Mouse (Mus musculus) kidney, adult 9 months (tissue): ENCODE results near the gene Nbl1.

Experiments
- DNase-seq: peaks from one replicate; pipeline ENCODE4 v3.0.0; 2022

Gene Nbl1

GRCm38 (mm10) chr4:139096201-139096600, 3.4 kb upstream of the Nbl1 start:
- no peak for DNase-seq

- peak; percentile 72 for DNase-seq
These were observed 2.6 kb upstream of the Nbl1 start for GRCm38 (mm10) chr4:139095406-139095805.

DNA sequence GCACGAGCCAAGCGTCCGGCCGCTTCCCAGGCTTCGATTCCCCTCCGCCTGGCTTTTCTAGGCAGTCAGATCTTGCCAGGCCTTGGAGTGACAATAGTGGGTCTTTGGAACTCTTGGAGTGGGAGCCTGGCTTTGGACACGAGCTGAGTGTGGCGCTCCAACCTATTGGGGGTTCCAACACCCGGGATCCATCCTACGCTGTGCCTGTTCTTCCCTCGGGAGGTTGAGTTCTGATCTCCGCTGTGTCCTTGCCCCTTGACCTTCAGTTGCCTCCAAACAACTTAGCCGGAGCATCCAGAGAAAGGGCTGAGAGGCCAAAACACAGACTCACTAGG, 370 bp upstream of the Nbl1 start:
- no peak for DNase-seq

- no peak for DNase-seq
These were observed 1.1 kb downstream of the Nbl1 start for GRCm38 (mm10) chr4:139091478-139092355.

GRCm38 (mm10) chr4:139091066-139091465, 1.7 kb downstream of the Nbl1 start:
- DNase-seq = no peak

DNA sequence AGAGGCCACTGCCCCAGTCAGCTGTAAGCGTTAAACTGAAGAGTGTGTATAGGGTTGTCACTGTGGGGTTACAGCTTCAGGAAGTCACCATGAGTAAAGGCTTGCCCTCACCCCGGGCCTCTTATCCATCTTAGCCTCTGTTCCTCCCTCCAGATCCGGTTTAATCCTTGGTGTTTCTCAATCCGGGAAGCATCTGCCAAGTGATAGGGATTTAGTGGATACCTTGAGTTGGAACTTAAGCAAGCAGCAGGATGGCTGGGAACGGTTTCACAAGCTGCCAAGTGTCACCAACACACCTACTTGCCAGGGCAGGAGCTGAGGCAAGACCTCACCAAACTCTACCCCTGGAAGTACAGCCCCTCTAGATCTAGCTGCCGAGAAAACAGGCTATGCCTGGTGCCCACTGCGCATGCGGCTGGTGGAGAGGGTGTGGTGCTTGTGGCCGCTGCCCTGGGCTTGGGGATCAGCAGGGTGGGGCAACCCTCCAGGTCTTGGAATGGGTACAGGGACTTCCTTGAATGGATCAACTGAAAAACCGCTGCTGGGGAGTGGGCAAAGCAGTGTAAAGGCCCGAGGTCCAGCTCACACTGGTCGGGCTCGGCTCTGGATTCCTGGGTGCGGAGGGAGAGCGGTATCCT, 2.4 kb downstream of the Nbl1 start:
- DNase-seq = no peak

GRCm38 (mm10) chr4:139088982-139089671, 3.7 kb downstream of the Nbl1 start:
- DNase-seq = peak; percentile 35

DNA sequence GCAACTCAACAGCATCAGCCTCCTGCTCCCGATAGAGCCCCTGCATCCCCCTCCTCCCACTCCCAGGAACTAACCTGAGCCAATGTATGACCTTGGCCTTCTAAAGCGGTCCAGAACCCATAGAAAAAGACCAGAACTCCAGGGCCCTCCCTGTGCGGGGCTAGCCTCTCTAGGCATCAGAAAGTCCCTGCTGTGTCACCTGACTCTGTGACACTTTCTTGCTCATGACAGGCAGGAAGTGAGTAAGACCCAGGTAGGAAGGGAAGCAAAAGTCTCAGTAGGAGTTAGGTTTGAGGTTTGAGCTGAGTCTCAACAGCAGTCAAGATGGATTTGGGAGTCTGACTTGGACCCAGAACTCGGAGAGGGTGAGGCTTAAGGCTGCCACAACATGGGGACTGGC, 5.8 kb downstream of the Nbl1 start:
- no peak for DNase-seq

GRCm38 (mm10) chr4:139086037-139086436, 6.8 kb downstream of the Nbl1 start:
- peak; percentile 85 for DNase-seq

GRCm38 (mm10) chr4:139085337-139085736, 7.5 kb downstream of the Nbl1 start:
- DNase-seq = no peak

- DNase-seq = no peak
These were observed 9.8 kb downstream of the Nbl1 start for GRCm38 (mm10) chr4:139082790-139083564.

- no peak for DNase-seq
These were observed 11.4 kb downstream of the Nbl1 start for GRCm38 (mm10) chr4:139081270-139081931.

- no peak for DNase-seq
These were observed 12.5 kb downstream of the Nbl1 start for GRCm38 (mm10) chr4:139080259-139080658.

- no peak for DNase-seq
These were observed 13.4 kb downstream of the Nbl1 start for GRCm38 (mm10) chr4:139079439-139079838.

DNA sequence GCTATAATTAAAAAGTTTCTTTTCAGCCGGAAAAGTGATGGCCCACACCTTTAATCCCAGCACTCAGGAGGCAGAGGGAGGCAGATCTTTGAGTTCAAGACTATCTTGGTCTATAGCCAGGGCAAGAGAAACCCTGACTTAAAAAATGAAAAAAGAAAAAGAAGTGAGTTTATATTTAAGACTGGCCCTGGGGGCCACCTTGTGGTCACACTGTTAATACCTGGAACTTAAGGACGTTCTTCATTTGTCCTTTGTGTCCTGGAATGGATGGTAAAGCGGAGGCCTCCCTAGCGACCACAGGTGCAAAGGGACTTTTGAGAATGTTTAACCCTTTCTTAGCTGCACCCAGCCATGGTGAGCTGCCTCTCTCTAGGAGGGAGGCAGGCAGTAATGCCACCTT, 14.1 kb downstream of the Nbl1 start:
- DNase-seq = peak; percentile 35

- peak; percentile 56 for DNase-seq
These were observed 14.5 kb downstream of the Nbl1 start for GRCm38 (mm10) chr4:139078313-139078712.

GRCm38 (mm10) chr4:139075915-139076314, 16.9 kb downstream of the Nbl1 start:
- DNase-seq = peak; percentile 46

- no peak for DNase-seq
These were observed 17.6 kb downstream of the Nbl1 start, which contains the start of gene Htr6 for GRCm38 (mm10) chr4:139075041-139075711. Gene Htr6 (minus strand): TSS chr4:139075570.

DNA sequence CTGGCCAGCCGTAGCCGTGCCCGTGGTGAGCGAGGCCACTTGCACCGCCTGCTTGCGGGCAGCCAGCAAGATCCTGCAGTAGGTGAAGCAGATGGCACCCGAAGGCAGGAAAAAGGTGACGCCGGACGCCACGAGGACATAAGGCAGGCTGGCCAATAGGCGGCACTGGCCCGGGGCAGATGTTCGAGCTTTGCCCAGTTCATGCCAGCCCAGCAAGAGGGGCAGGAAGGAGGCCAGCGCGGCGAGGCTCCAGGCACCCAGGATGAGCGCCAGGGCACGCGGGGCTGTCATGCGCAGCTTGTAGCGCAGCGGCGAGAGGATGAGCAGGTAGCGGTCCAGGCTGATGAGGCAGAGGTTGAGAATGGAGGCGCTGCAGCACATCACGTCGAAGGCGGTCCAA, 18.7 kb downstream of the Nbl1 start:
- no peak for DNase-seq

DNA sequence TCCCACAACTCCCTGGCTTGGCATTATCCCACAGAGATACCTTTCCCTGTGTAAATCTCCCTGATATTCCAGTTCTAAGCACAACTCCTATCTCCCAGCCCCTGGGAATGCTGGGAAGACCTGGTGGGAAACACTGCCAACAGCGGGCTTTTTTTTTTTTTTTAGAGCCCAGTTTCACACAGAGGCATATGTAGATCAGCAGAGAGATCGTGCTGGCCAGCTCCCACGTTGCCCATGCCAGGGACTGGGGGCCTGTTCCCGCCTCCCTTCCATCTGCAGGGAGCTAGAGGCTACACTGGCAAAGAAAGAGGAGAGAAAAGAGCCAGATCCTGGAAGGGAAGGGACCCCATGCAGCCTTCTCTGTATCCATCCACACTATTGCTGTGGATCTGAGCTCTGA, 24.5 kb downstream of the Nbl1 start:
- DNase-seq = no peak

DNA sequence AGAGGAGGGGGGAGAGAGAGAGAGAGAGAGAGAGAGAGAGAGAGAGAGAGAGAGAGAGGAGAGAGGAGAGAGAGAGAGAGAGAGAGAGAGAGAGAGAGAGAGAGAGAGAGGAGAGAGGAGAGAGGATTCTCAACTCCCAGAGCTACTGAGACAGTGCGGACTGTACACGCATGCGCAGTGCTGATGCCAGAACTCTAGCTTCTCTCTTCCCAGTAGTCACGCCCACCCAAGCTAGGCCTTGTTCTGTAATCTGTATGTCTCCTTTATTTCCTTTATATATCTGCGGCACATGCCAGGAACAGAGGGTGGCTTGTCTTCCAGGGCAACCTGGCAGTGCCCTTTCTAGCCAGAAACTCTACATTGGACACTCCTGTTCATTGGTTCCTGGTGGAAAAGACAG, 28.0 kb downstream of the Nbl1 start:
- no peak for DNase-seq

- DNase-seq = peak; percentile 21
These were observed 33.2 kb downstream of the Nbl1 start for GRCm38 (mm10) chr4:139059569-139059968.
